Mouse (Mus musculus): Measurements from ENCODE around the gene Acer3.

- TF ChIP-seq HCFC1 (IDR thresholded peaks at IDR 0.05; ENCODE audit: low read depth, low read length), result no peak
- TF ChIP-seq CTCF (IDR thresholded peaks at IDR 0.05 in 2 of 3, conservative IDR thresholded peaks at IDR 0.05 in 1 of 3; ENCODE audit: control insufficient read depth in 1 of 3, insufficient read depth in 1 of 3, low read depth in 2 of 3, low read length in 3 of 3, poor library complexity in 1 of 3, severe bottlenecking in 1 of 3), result no peak
- TF ChIP-seq MEF2A (IDR thresholded peaks at IDR 0.05; ENCODE audit: extremely low read depth, insufficient replicate concordance, low read depth, low read length, poor library complexity, severe bottlenecking), result no peak
- no peak for TF ChIP-seq RCOR1 (IDR thresholded peaks at IDR 0.05; ENCODE audit: low read depth, low read length)
- TF ChIP-seq EP300 (IDR thresholded peaks at IDR 0.05; ENCODE audit: low read depth in 1 of 2, low read length in 2 of 2), result no peak
- no peak for TF ChIP-seq MYC (IDR thresholded peaks at IDR 0.05; ENCODE audit: low read depth, low read length)
- no peak for TF ChIP-seq NELFE (IDR thresholded peaks at IDR 0.05; ENCODE audit: low read depth, low read length)
- no peak for TF ChIP-seq ZNF384 (IDR thresholded peaks at IDR 0.05; ENCODE audit: low read depth, low read length)
- no peak for TF ChIP-seq ZC3H11A (IDR thresholded peaks at IDR 0.05; ENCODE audit: low read depth, low read length)
- TF ChIP-seq TAL1 (IDR thresholded peaks at IDR 0.05; ENCODE audit: low read length), result no peak
- TF ChIP-seq NRF1 (IDR thresholded peaks at IDR 0.05; ENCODE audit: insufficient read depth, low read depth, low read length, poor library complexity, severe bottlenecking), result no peak
- TF ChIP-seq ZMIZ1 (IDR thresholded peaks at IDR 0.05; ENCODE audit: low read depth, low read length), result no peak
- no peak for TF ChIP-seq SIN3A (IDR thresholded peaks at IDR 0.05; ENCODE audit: low read length)
- TF ChIP-seq USF2 (IDR thresholded peaks at IDR 0.05; ENCODE audit: borderline replicate concordance in 1 of 2, insufficient read depth in 1 of 2, low read depth in 1 of 2, low read length in 2 of 2), result no peak
These were observed 36.3 kb upstream of the Acer3 start for GRCm38 (mm10) chr7:98357324-98357723.

Data from MEL (cell line).